Mouse (Mus musculus) intestine, embryonic 15.5 days (tissue): ENCODE measurements around the gene Clstn2. TPM values are rescaled to one million over a fixed set of nuclear protein-coding genes. Genes with fewer than 3 reads are reported as not detected.

Source experiments
- ATAC-seq: fragments of 200-750 bp; cut with Nextera tagmentation; 2 replicates; pipeline ENCODE4 v1.8.0; 2017; ENCODE audit warnings: moderate TSS enrichment, moderate library complexity
- H3K27ac ChIP-seq: fragments of 300-500 bp; sonication (generic); 2 replicates; pipeline ENCODE4 v1.5.1; 2015; ENCODE audit warnings: mild to moderate bottlenecking, inconsistent platforms
- H3K27me3 ChIP-seq: fragments of 300-500 bp; sonication (generic); replicated peaks from 2 replicates; pipeline ENCODE4 v1.6.1; 2015; ENCODE audit warnings: inconsistent platforms
- H3K36me3 ChIP-seq: fragments of 300-500 bp; sonication (generic); 2 replicates; pipeline ENCODE4 v1.6.1; 2015; ENCODE audit warnings: inconsistent platforms
- H3K4me1 ChIP-seq: fragments of 300-500 bp; sonication (generic); replicated peaks from 2 replicates; pipeline ENCODE4 v1.6.1; 2015; ENCODE audit warnings: inconsistent platforms
- H3K4me2 ChIP-seq: fragments of 300-500 bp; sonication (generic); replicated peaks from 2 replicates; pipeline ENCODE4 v1.6.1; 2015; ENCODE audit warnings: mild to moderate bottlenecking, inconsistent platforms
- H3K4me3 ChIP-seq: fragments of 300-500 bp; sonication (generic); replicated peaks from 2 replicates; pipeline ENCODE4 v1.5.1; 2015; ENCODE audit warnings: inconsistent platforms
- H3K9ac ChIP-seq: fragments of 300-500 bp; sonication (generic); 2 replicates; pipeline ENCODE4 v1.6.1; 2015; ENCODE audit warnings: inconsistent platforms
- H3K9me3 ChIP-seq: fragments of 300-500 bp; sonication (generic); 2 replicates; pipeline ENCODE4 v1.6.1; 2016; ENCODE audit warnings: inconsistent platforms
- WGBS: fragments of 180-500 bp; shearing (Covaris S2); methylation state at CpG from one replicate; pipeline ENCODE4 v1.1.7; 2015; 5-methylcytosine and 5-hydroxymethylcytosine counted together
- polyA plus RNA-seq: library from polyadenylated mRNA; unstranded; fragments of >200 nt; fragmentation: Nextera tagmentation; extraction: Ambion mirVana; gene quantifications from 2 replicates; pipeline ENCODE4 v1.2.1, GENCODE M21; 2015

Gene Clstn2
- polyA plus RNA-seq, 1 experiment from 2014 or later: 0.74 TPM

- 63% methylated on average over 3 of the region's 3 CpGs for WGBS
- ATAC-seq: no peak
Measured at GRCm38 (mm10) chr9:97891415-97891814, 141.6 kb downstream of the Clstn2 start.

GRCm38 (mm10) chr9:97883336-97883735, 149.6 kb downstream of the Clstn2 start:
- Histone ChIP-seq H3K4me3 (no peak overlapping the region), H3K9ac (no peak overlapping the region), H3K9me3 (no peaks in the 10 kb centered on the region), H3K36me3 (no peaks in the 10 kb centered on the region), H3K4me1 (no peaks in the 10 kb centered on the region), H3K27ac (no peak overlapping the region), H3K27me3 (no peaks in the 10 kb centered on the region), H3K4me2 (no peak overlapping the region)
- no peak for ATAC-seq
- 90% methylated on average over 3 of the region's 3 CpGs for WGBS

More at GRCm38 (mm10) chr9:97891415-97891814, 141.6 kb downstream of the Clstn2 start:
- Histone ChIP-seq H3K9ac (no peak overlapping the region), H3K4me3 (no peak overlapping the region), H3K27me3 (no peaks in the 10 kb centered on the region), H3K4me1 (no peaks in the 10 kb centered on the region), H3K36me3 (no peaks in the 10 kb centered on the region), H3K27ac (no peak overlapping the region), H3K9me3 (no peaks in the 10 kb centered on the region), H3K4me2 (no peak overlapping the region)

- Histone ChIP-seq H3K4me3 (no peak overlapping the region), H3K27me3 (no peaks in the 10 kb centered on the region), H3K9me3 (no peaks in the 10 kb centered on the region), H3K4me2 (no peak overlapping the region), H3K36me3 (no peaks in the 10 kb centered on the region), H3K27ac (no peak overlapping the region), H3K9ac (no peak overlapping the region), H3K4me1 (no peaks in the 10 kb centered on the region)
- 58% methylated on average over 8 of the region's 8 CpGs for WGBS
- ATAC-seq: no peak
Measured at GRCm38 (mm10) chr9:97867013-97867700, 165.8 kb downstream of the Clstn2 start.

GRCm38 (mm10) chr9:97852859-97853258, 180.1 kb downstream of the Clstn2 start:
- Histone ChIP-seq H3K27me3 (no peaks in the 10 kb centered on the region), H3K36me3 (no peaks in the 10 kb centered on the region)
- ATAC-seq: no peak

GRCm38 (mm10) chr9:97847873-97848838, 184.8 kb downstream of the Clstn2 start:
- H3K9ac ChIP-seq: no peak overlapping the region
- no peaks in the 10 kb centered on the region for H3K4me1 ChIP-seq
- H3K27me3 ChIP-seq: no peaks in the 10 kb centered on the region
- no peak for ATAC-seq
- H3K9me3 ChIP-seq: no peaks in the 10 kb centered on the region
- WGBS: 76% methylated on average over 12 of the region's 12 CpGs
- H3K27ac ChIP-seq: no peak overlapping the region
- no peak overlapping the region for H3K4me2 ChIP-seq
- no peak overlapping the region for H3K4me3 ChIP-seq
- H3K36me3 ChIP-seq: no peaks in the 10 kb centered on the region

More at GRCm38 (mm10) chr9:97852859-97853258, 180.1 kb downstream of the Clstn2 start:
- no peaks in the 10 kb centered on the region for H3K4me1 ChIP-seq
- no peak overlapping the region for H3K9ac ChIP-seq
- no peak overlapping the region for H3K4me3 ChIP-seq
- H3K4me2 ChIP-seq: no peak overlapping the region
- no peak overlapping the region for H3K27ac ChIP-seq
- H3K9me3 ChIP-seq: no peaks in the 10 kb centered on the region

GRCm38 (mm10) chr9:97842054-97842453, 190.9 kb downstream of the Clstn2 start:
- no peak overlapping the region for H3K9ac ChIP-seq
- no peaks in the 10 kb centered on the region for H3K4me1 ChIP-seq
- no peak for ATAC-seq

GRCm38 (mm10) chr9:97831216-97831615, 201.8 kb downstream of the Clstn2 start:
- H3K9me3 ChIP-seq: no peaks in the 10 kb centered on the region
- no peak for ATAC-seq
- H3K27ac ChIP-seq: no peak overlapping the region
- no peaks in the 10 kb centered on the region for H3K36me3 ChIP-seq
- no peak overlapping the region for H3K4me2 ChIP-seq
- H3K9ac ChIP-seq: no peak overlapping the region
- H3K4me3 ChIP-seq: no peak overlapping the region
- H3K4me1 ChIP-seq: no peaks in the 10 kb centered on the region
- WGBS: 90% methylated on average over 3 of the region's 3 CpGs
- H3K27me3 ChIP-seq: no peaks in the 10 kb centered on the region

More at GRCm38 (mm10) chr9:97842054-97842453, 190.9 kb downstream of the Clstn2 start:
- WGBS: 47% methylated on average over 7 of the region's 7 CpGs
- H3K27ac ChIP-seq: no peak overlapping the region
- H3K36me3 ChIP-seq: no peaks in the 10 kb centered on the region
- no peak overlapping the region for H3K4me2 ChIP-seq
- no peaks in the 10 kb centered on the region for H3K9me3 ChIP-seq
- no peaks in the 10 kb centered on the region for H3K27me3 ChIP-seq
- H3K4me3 ChIP-seq: no peak overlapping the region

- ATAC-seq: no peak
- no peaks in the 10 kb centered on the region for H3K36me3 ChIP-seq
- H3K4me1 ChIP-seq: no peaks in the 10 kb centered on the region
- H3K4me2 ChIP-seq: no peak overlapping the region
- H3K27me3 ChIP-seq: no peaks in the 10 kb centered on the region
- no peaks in the 10 kb centered on the region for H3K9me3 ChIP-seq
- H3K9ac ChIP-seq: no peak overlapping the region
- H3K4me3 ChIP-seq: no peak overlapping the region
- H3K27ac ChIP-seq: no peak overlapping the region
- 43% methylated on average over 2 of the region's 2 CpGs for WGBS
Measured at GRCm38 (mm10) chr9:97829919-97830318, 203.1 kb downstream of the Clstn2 start.

- no peak overlapping the region for H3K27ac ChIP-seq
- H3K9ac ChIP-seq: no peak overlapping the region
- 68% methylated on average over 10 of the region's 10 CpGs for WGBS
- no peak for ATAC-seq
- H3K36me3 ChIP-seq: no peaks in the 10 kb centered on the region
- no peaks in the 10 kb centered on the region for H3K9me3 ChIP-seq
- no peaks in the 10 kb centered on the region for H3K27me3 ChIP-seq
- no peak overlapping the region for H3K4me3 ChIP-seq
- no peaks in the 10 kb centered on the region for H3K4me1 ChIP-seq
- no peak overlapping the region for H3K4me2 ChIP-seq
Measured at GRCm38 (mm10) chr9:97827689-97828088, 205.3 kb downstream of the Clstn2 start.

GRCm38 (mm10) chr9:97826077-97826947, 206.7 kb downstream of the Clstn2 start:
- Histone ChIP-seq H3K9me3 (no peaks in the 10 kb centered on the region), H3K4me1 (no peaks in the 10 kb centered on the region), H3K4me3 (no peak overlapping the region), H3K27ac (no peak overlapping the region), H3K27me3 (no peaks in the 10 kb centered on the region), H3K9ac (no peak overlapping the region), H3K36me3 (no peaks in the 10 kb centered on the region), H3K4me2 (no peak overlapping the region)
- no peak for ATAC-seq
- 50% methylated on average over 16 of the region's 16 CpGs for WGBS

- H3K36me3 ChIP-seq: no peaks in the 10 kb centered on the region
- no peak overlapping the region for H3K27ac ChIP-seq
- no peak for ATAC-seq
- H3K9ac ChIP-seq: no peak overlapping the region
- no peaks in the 10 kb centered on the region for H3K4me1 ChIP-seq
- no peaks in the 10 kb centered on the region for H3K9me3 ChIP-seq
- no peak overlapping the region for H3K4me3 ChIP-seq
- no peak overlapping the region for H3K4me2 ChIP-seq
- H3K27me3 ChIP-seq: no peaks in the 10 kb centered on the region
- WGBS: 71% methylated on average over 4 of the region's 4 CpGs
Measured at GRCm38 (mm10) chr9:97817116-97817515, 215.9 kb downstream of the Clstn2 start.
